Mouse (Mus musculus) kidney, adult 2 months (tissue): ENCODE results near the gene Borcs7.

Experiments used
- CTCF ChIP-seq: fragments of 200-500 bp; conservative IDR thresholded peaks from 2 replicates; pipeline ENCODE4 v1.5.1; 2011; ENCODE audit warnings: low read depth, mild to moderate bottlenecking, control low read depth, low read length, moderate library complexity, mixed read lengths; ENCODE audit not compliant: insufficient read depth, insufficient read length
- POLR2A ChIP-seq: fragments of 200-500 bp; IDR thresholded peaks from one replicate; pipeline ENCODE4 v1.6.1; 2011; ENCODE audit warnings: low read depth, low read length, control low read depth

DNA sequence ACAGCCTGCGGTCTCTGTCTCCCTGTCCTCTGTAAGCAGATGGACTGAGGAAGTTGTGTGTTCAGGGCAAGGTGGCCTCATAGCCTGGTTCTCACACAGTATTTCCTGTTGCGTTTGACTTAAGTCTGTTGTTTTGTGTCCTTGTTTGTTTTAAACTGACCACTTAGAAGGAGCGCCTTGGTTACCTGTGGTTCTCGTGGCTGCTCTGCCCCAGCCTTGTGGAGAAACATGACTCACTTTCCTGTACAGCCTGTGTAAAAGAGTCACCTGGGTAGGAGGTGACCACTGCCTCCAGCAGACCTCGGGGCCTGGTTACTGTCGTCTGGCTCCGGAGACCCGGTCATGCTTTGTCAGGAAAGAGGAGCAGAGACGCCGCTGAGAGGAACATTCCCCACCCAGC lies 34.1 kb upstream of the Borcs7 start:
- no peak for TF ChIP-seq CTCF
- no peak for TF ChIP-seq POLR2A
